8 mouse cellular contexts compared by ENCODE assay signal in genomic region chr19:44266458-44266823, GRCm38 (mm10). TPM values are rescaled to one million over a fixed set of nuclear protein-coding genes. Genes with fewer than 3 reads are reported as not detected.
DNase-seq lines count a peak whose midpoint lies in the region; ATAC-seq and TF ChIP-seq lines count a peak whose summit lies in the region.

No protein-coding gene starts in this region.

- 12% methylated on average over 6 of the region's 6 CpGs for WGBS in lung, embryonic 16.5 days
- 9% methylated on average over 6 of the region's 6 CpGs for WGBS in embryonic facial prominence, embryonic 12.5 days
- 11% methylated on average over 6 of the region's 6 CpGs for WGBS in intestine, postnatal 0 days
- WGBS in neural tube, embryonic 15.5 days = 3% methylated on average over 6 of the region's 6 CpGs

- H3K4me3 ChIP-seq in lung, embryonic 16.5 days (ENCODE audit: low read length) = peak overlapping the region; percentile 56
- peak overlapping the region; percentile 54 for H3K4me3 ChIP-seq in embryonic facial prominence, embryonic 12.5 days
- H3K4me3 ChIP-seq in intestine, postnatal 0 days (ENCODE audit: low read depth, low read length) = peak overlapping the region; percentile 60
- H3K4me3 ChIP-seq in neural tube, embryonic 15.5 days (replicated peaks) = peak overlapping the region; percentile 65

- H3K4me2 ChIP-seq in lung, embryonic 16.5 days (ENCODE audit: low read depth, low read length) = peak overlapping the region; percentile 69
- H3K4me2 ChIP-seq in embryonic facial prominence, embryonic 12.5 days (replicated peaks) = peak overlapping the region; percentile 80
- H3K4me2 ChIP-seq in intestine, postnatal 0 days (replicated peaks; ENCODE audit: low read depth) = peak overlapping the region; percentile 91
- H3K4me2 ChIP-seq in neural tube, embryonic 15.5 days = peak overlapping the region; percentile 86

- DNase-seq in lung, postnatal 10 days = no peak
- no peak for DNase-seq in left cerebral cortex, postnatal 4 days
- DNase-seq in adrenal gland, adult (ENCODE audit: inconsistent age in 2 of 2, low spot score in 1 of 2) = no peak
- no peak for DNase-seq in gastrocnemius, adult 18-20 months (ENCODE audit: low spot score)

- H3K27me3 ChIP-seq in lung, embryonic 16.5 days (ENCODE audit: control insufficient read depth, insufficient read depth, low read depth, low read length) = no peaks in the 10 kb centered on the region
- no peaks in the 10 kb centered on the region for H3K27me3 ChIP-seq in embryonic facial prominence, embryonic 12.5 days
- no peaks in the 10 kb centered on the region for H3K27me3 ChIP-seq in intestine, postnatal 0 days (replicated peaks; ENCODE audit: control insufficient read depth, insufficient read depth, low read length)
- no peaks in the 10 kb centered on the region for H3K27me3 ChIP-seq in neural tube, embryonic 15.5 days (replicated peaks)

- no peaks in the 10 kb centered on the region for H3K36me3 ChIP-seq in lung, embryonic 16.5 days (ENCODE audit: control insufficient read depth, insufficient read depth, low read length)
- H3K36me3 ChIP-seq in embryonic facial prominence, embryonic 12.5 days = no peaks in the 10 kb centered on the region
- no peaks in the 10 kb centered on the region for H3K36me3 ChIP-seq in intestine, postnatal 0 days (ENCODE audit: control insufficient read depth, insufficient read depth)
- no peaks in the 10 kb centered on the region for H3K36me3 ChIP-seq in neural tube, embryonic 15.5 days

- H3K9ac ChIP-seq in lung, embryonic 16.5 days (ENCODE audit: low read length) = peak overlapping the region; percentile 76; the same call in 1 of the 2 replicates
- H3K9ac ChIP-seq in embryonic facial prominence, embryonic 12.5 days = peak overlapping the region; percentile 72; the same call in 1 of the 2 replicates
- no peak overlapping the region for H3K9ac ChIP-seq in intestine, postnatal 0 days (ENCODE audit: low read depth, low read length)
- H3K9ac ChIP-seq in neural tube, embryonic 15.5 days (replicated peaks) = peak overlapping the region; percentile 70; the same call in 1 of the 2 replicates

- H3K4me1 ChIP-seq in lung, embryonic 16.5 days (replicated peaks; ENCODE audit: control insufficient read depth, insufficient read depth, low read length) = peaks cover 10% of the 10 kb centered on the region
- H3K4me1 ChIP-seq in embryonic facial prominence, embryonic 12.5 days = peaks cover 5% of the 10 kb centered on the region
- H3K4me1 ChIP-seq in intestine, postnatal 0 days (replicated peaks; ENCODE audit: control insufficient read depth, insufficient read depth, low read length) = no peaks in the 10 kb centered on the region
- H3K4me1 ChIP-seq in neural tube, embryonic 15.5 days = peaks cover 16% of the 10 kb centered on the region; the same call in 1 of the 2 replicates

- H3K9me3 ChIP-seq in lung, embryonic 16.5 days (ENCODE audit: control insufficient read depth, low read length) = no peaks in the 10 kb centered on the region
- no peaks in the 10 kb centered on the region for H3K9me3 ChIP-seq in embryonic facial prominence, embryonic 12.5 days
- H3K9me3 ChIP-seq in intestine, postnatal 0 days (ENCODE audit: control insufficient read depth) = no peaks in the 10 kb centered on the region
- no peaks in the 10 kb centered on the region for H3K9me3 ChIP-seq in neural tube, embryonic 15.5 days (replicated peaks)

- peak overlapping the region; percentile 95 for H3K27ac ChIP-seq in lung, embryonic 16.5 days (ENCODE audit: low read length)
- peak overlapping the region; percentile 95 for H3K27ac ChIP-seq in embryonic facial prominence, embryonic 12.5 days
- H3K27ac ChIP-seq in intestine, postnatal 0 days (ENCODE audit: low read depth, low read length) = peak overlapping the region; percentile 96
- H3K27ac ChIP-seq in neural tube, embryonic 15.5 days (replicated peaks) = peak overlapping the region; percentile 96

- peak; percentile 45 for TF ChIP-seq CTCF in intestine, postnatal 0 days (IDR thresholded peaks at IDR 0.05; ENCODE audit: low read depth)

- intact Hi-C loops in left cerebral cortex, postnatal 4 days (cut with DNase I) = no loop called here

- no peak for ATAC-seq in lung, embryonic 16.5 days (ENCODE audit: low read depth)
- no peak for ATAC-seq in embryonic facial prominence, embryonic 12.5 days (ENCODE audit: insufficient number of reproducible peaks, insufficient read depth, low FRiP score, low TSS enrichment)
- ATAC-seq in intestine, postnatal 0 days = no peak
- ATAC-seq in neural tube, embryonic 15.5 days (ENCODE audit: low FRiP score) = peak; percentile 31; the same call in 1 of the 2 replicates

RNA-seq across cellular contexts. Expression of gene Scd2, which starts 27.0 kb away (rescaled TPM):
- 225 and 232 TPM in 2 replicates for polyA plus RNA-seq in lung, embryonic 16.5 days (2015; fragmentation: Nextera tagmentation; extraction: Ambion mirVana)
- 294 and 311 TPM in 2 replicates for polyA plus RNA-seq in embryonic facial prominence, embryonic 12.5 days (2016; fragmentation: Nextera tagmentation; extraction: Ambion mirVana)
- 35.6 and 42.1 TPM in 2 replicates for polyA plus RNA-seq in intestine, postnatal 0 days (2015; fragmentation: Nextera tagmentation; extraction: Ambion mirVana)
- 256 and 264 TPM in 2 replicates for polyA plus RNA-seq in neural tube, embryonic 15.5 days (2015; fragmentation: Nextera tagmentation; extraction: Ambion mirVana)
- 100 to 1,000 TPM; 554 to 565 TPM for total RNA-seq in left cerebral cortex, postnatal 4 days (2021)
- total RNA-seq in gastrocnemius, adult 18-20 months (2021) = 1 to 10 TPM; 5.5 to 8.3 TPM
